22 mouse cellular contexts compared by ENCODE assay signal in genomic region chr16:32764961-32765360, GRCm38 (mm10). TPM values are rescaled to one million over a fixed set of nuclear protein-coding genes. Genes with fewer than 3 reads are reported as not detected.
"Had no signal": no experiment of that assay in that cellular context is flagged by ENCODE, and none has a peak within 500 bp of the region (broad histone marks: within the 10 kb centered on the region; RNA-seq: fewer than 3 reads in every experiment).

No protein-coding gene starts in this region.

- ATAC-seq: forebrain, embryonic 13.5 days; forebrain, embryonic 14.5 days; forebrain, embryonic 15.5 days; forebrain, embryonic 16.5 days; forebrain, postnatal 0 days had no signal

- DNase-seq: cerebellum, adult 9-10 months; cerebellum, adult 9-11 months; cerebellum, postnatal 25 days; embryo, embryonic 11 days; forebrain, postnatal 0 days; gastrocnemius, adult 2 months; gastrocnemius, postnatal 10 days; gastrocnemius, postnatal 25 days; gastrocnemius, postnatal 36 days; heart, adult 11 months; heart, adult 18-20 months; heart, adult 2 months had no signal

RNA-seq across cellular contexts. Expression of gene Muc4, which starts 29.3 kb away (rescaled TPM):
- total RNA-seq: common myeloid progenitor, adult 5-6 weeks; forebrain, postnatal 0 days; granulocyte monocyte progenitor cell, adult 5-6 weeks had no signal

RNA-seq across cellular contexts. Expression of gene Muc20, which starts 32.3 kb away (rescaled TPM):
- total RNA-seq: common myeloid progenitor, adult 5-6 weeks; forebrain, postnatal 0 days; granulocyte monocyte progenitor cell, adult 5-6 weeks had no signal

RNA-seq across cellular contexts. Expression of gene Smbd1, which starts 45.3 kb away (rescaled TPM):
- total RNA-seq: common myeloid progenitor, adult 5-6 weeks; forebrain, postnatal 0 days; gastrocnemius, adult 18-20 months; gastrocnemius, adult 2 months; gastrocnemius, adult 8-10 months; gastrocnemius, postnatal 10 days; gastrocnemius, postnatal 25 days; gastrocnemius, postnatal 36 days; gastrocnemius, postnatal 4 days; granulocyte monocyte progenitor cell, adult 5-6 weeks; heart, adult 18-20 months; heart, adult 2 months; heart, adult 8-10 months had no signal
